Mouse (Mus musculus): ENCODE measurements around the gene Slc38a9. TPM values are rescaled to one million over a fixed set of nuclear protein-coding genes. Genes with fewer than 3 reads are reported as not detected.

Gene Slc38a9
- total and polyA plus RNA-seq, 3 experiments, result 1.6 to 89.5 (median 31.7) TPM

DNA sequence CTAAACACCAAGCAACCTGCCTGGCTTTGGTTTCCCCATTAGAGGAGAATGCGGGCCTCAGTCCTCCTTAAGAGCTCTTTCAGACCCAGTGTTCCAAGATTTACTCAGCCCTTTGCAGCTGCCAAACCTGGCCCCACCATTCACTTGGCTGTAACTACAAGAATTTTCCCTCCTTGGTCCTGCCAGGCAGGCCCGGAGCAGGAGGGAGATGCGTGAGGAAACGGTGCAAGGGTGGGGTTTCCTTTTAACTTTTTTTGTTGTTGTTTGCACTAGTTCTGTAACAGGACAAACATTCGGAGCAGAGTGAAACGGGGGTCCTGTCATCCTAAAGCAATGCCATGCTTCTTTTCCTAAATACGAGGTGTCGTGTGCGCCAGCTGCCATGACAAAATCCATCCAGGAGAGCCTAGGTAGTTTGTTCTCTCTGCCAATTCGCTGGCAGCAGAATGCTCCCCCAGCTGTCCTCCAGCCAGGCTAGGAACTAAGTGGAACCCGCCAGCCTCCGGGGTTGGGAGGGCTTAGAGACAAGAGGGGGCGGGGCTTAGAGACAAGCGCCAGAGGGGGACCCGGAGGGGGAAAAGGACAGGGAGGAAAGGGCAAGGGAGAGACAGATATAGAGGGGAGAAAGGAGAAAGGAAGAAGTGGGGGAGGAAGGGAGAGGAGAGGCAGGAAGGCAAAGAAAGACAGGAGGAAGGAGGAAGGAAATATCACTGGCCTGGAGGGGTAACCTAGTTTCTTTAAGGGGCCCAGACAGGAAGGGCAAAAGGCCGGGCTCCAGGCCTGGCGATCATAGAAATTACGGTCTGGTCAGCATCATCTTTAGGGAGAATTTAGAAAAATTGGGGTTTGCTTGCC, 91.1 kb downstream of the Slc38a9 start:
- no peaks in the 10 kb centered on the region for H3K36me3 ChIP-seq (replicated peaks)
- TF ChIP-seq CTCF (IDR thresholded peaks at IDR 0.05; ENCODE audit: low read depth, low read length), result no peak
- no peak for TF ChIP-seq GATA2 (IDR thresholded peaks at IDR 0.05; ENCODE audit: borderline replicate concordance, low read depth, low read length)
- no peak for TF ChIP-seq GATA1 (IDR thresholded peaks at IDR 0.05; ENCODE audit: borderline replicate concordance, low read length)
- TF ChIP-seq TAL1 (conservative IDR thresholded peaks at IDR 0.05; ENCODE audit: low read depth, low read length), result no peak
- no peak for TF ChIP-seq POLR2AphosphoS5 (IDR thresholded peaks at IDR 0.05; ENCODE audit: insufficient replicate concordance, low read depth, low read length)
- ATAC-seq (ENCODE audit: extremely low read depth, insufficient number of reproducible peaks, low FRiP score, poor library complexity, severe bottlenecking), result peak; percentile 38; the same call in 1 of the 2 replicates
- H3K27me3 ChIP-seq (ENCODE audit: insufficient read depth, low read length), result peaks cover 3% of the 10 kb centered on the region; the same call in 1 of the 2 replicates
- DNase-seq (ENCODE audit: low spot score), result peak; percentile 74
- peaks cover 81% of the 10 kb centered on the region for H3K4me1 ChIP-seq (ENCODE audit: insufficient read depth, low read depth, low read length)
- H3K4me3 ChIP-seq (ENCODE audit: low read depth, low read length), result peak overlapping the region; percentile 40; the same call in 1 of the 2 replicates
- no peaks in the 10 kb centered on the region for H3K9me3 ChIP-seq (replicated peaks)

GRCm38 (mm10) chr13:112752309-112752975, 91.9 kb downstream of the Slc38a9 start:
- H3K4me1 ChIP-seq (ENCODE audit: insufficient read depth, low read depth, low read length), result peaks cover 78% of the 10 kb centered on the region
- H3K27me3 ChIP-seq (ENCODE audit: insufficient read depth, low read length), result peaks cover 3% of the 10 kb centered on the region; the same call in 1 of the 2 replicates
- no peaks in the 10 kb centered on the region for H3K36me3 ChIP-seq (replicated peaks)
- H3K4me3 ChIP-seq (ENCODE audit: low read depth, low read length), result no peak overlapping the region
- TF ChIP-seq GATA1 (IDR thresholded peaks at IDR 0.05; ENCODE audit: borderline replicate concordance, low read length) (no peak), POLR2AphosphoS5 (IDR thresholded peaks at IDR 0.05; ENCODE audit: insufficient replicate concordance, low read depth, low read length) (no peak), CTCF (IDR thresholded peaks at IDR 0.05; ENCODE audit: low read depth, low read length) (no peak), GATA2 (IDR thresholded peaks at IDR 0.05; ENCODE audit: borderline replicate concordance, low read depth, low read length) (no peak), TAL1 (conservative IDR thresholded peaks at IDR 0.05; ENCODE audit: low read depth, low read length) (no peak)
- no peak for DNase-seq (ENCODE audit: low spot score)
- no peak for ATAC-seq (ENCODE audit: extremely low read depth, insufficient number of reproducible peaks, low FRiP score, poor library complexity, severe bottlenecking)
- no peaks in the 10 kb centered on the region for H3K9me3 ChIP-seq (replicated peaks)

DNA sequence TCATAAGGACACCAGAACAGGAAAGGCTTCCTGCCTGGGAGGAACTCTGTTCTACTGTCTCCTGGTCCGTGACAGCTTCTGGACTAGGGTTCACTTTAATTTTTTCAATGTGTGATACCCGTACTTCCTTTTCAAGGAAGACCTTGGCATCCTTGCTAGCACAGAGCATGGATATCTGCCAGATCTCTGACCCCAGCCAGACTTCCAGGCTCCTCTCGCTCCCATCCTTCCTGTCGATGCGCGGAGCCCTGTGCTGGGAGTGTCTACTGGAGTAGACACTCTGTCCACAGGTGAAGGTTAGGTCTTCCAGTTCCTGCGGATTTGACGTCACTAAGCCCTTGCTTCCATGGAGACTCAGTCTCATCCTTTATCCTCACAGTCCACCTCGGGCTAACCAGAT, 93.0 kb downstream of the Slc38a9 start:
- Histone ChIP-seq H3K4me3 (ENCODE audit: low read depth, low read length) (no peak overlapping the region), H3K27me3 (ENCODE audit: insufficient read depth, low read length) (peaks cover 3% of the 10 kb centered on the region; the same call in 1 of the 2 replicates), H3K9me3 (replicated peaks) (no peaks in the 10 kb centered on the region), H3K4me1 (ENCODE audit: insufficient read depth, low read depth, low read length) (peaks cover 73% of the 10 kb centered on the region), H3K36me3 (replicated peaks) (no peaks in the 10 kb centered on the region)
- ATAC-seq (ENCODE audit: extremely low read depth, insufficient number of reproducible peaks, low FRiP score, poor library complexity, severe bottlenecking) (no peak), DNase-seq (ENCODE audit: low spot score) (no peak)
- TF ChIP-seq GATA2 (IDR thresholded peaks at IDR 0.05; ENCODE audit: borderline replicate concordance, low read depth, low read length), result no peak
- TF ChIP-seq POLR2AphosphoS5 (IDR thresholded peaks at IDR 0.05; ENCODE audit: insufficient replicate concordance, low read depth, low read length), result no peak
- TF ChIP-seq CTCF (IDR thresholded peaks at IDR 0.05; ENCODE audit: low read depth, low read length), result no peak
- no peak for TF ChIP-seq TAL1 (conservative IDR thresholded peaks at IDR 0.05; ENCODE audit: low read depth, low read length)
- no peak for TF ChIP-seq GATA1 (IDR thresholded peaks at IDR 0.05; ENCODE audit: borderline replicate concordance, low read length)

DNA sequence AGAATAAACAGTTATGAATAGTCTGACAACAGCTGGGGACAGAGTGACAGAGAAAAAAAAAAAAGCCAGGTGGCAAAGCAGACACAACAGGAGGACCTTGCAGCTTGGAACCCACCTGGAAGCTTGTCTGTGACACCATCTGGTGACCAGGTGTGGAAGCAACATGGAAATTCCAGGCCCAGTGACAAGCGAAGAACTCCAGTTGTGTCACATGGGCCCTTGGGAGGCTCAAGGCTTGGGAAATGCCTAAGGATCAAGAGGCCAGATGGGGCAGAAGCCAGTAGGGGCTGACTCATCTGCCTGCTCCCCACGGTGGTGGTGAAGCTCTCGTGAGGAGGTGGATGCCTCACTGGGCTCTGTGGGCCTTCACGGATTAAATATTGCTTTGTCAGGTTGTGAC, 94.3 kb downstream of the Slc38a9 start:
- H3K4me1 ChIP-seq (ENCODE audit: insufficient read depth, low read depth, low read length), result peaks cover 73% of the 10 kb centered on the region
- no peak for TF ChIP-seq GATA1 (IDR thresholded peaks at IDR 0.05; ENCODE audit: borderline replicate concordance, low read length)
- TF ChIP-seq TAL1 (conservative IDR thresholded peaks at IDR 0.05; ENCODE audit: low read depth, low read length), result no peak
- TF ChIP-seq CTCF (IDR thresholded peaks at IDR 0.05; ENCODE audit: low read depth, low read length), result no peak
- TF ChIP-seq POLR2AphosphoS5 (IDR thresholded peaks at IDR 0.05; ENCODE audit: insufficient replicate concordance, low read depth, low read length), result no peak
- no peaks in the 10 kb centered on the region for H3K9me3 ChIP-seq (replicated peaks)
- H3K27me3 ChIP-seq (ENCODE audit: insufficient read depth, low read length), result peaks cover 3% of the 10 kb centered on the region; the same call in 1 of the 2 replicates
- no peak overlapping the region for H3K4me3 ChIP-seq (ENCODE audit: low read depth, low read length)
- ATAC-seq (ENCODE audit: extremely low read depth, insufficient number of reproducible peaks, low FRiP score, poor library complexity, severe bottlenecking) (no peak), DNase-seq (ENCODE audit: low spot score) (no peak)
- H3K36me3 ChIP-seq (replicated peaks), result no peaks in the 10 kb centered on the region

DNA sequence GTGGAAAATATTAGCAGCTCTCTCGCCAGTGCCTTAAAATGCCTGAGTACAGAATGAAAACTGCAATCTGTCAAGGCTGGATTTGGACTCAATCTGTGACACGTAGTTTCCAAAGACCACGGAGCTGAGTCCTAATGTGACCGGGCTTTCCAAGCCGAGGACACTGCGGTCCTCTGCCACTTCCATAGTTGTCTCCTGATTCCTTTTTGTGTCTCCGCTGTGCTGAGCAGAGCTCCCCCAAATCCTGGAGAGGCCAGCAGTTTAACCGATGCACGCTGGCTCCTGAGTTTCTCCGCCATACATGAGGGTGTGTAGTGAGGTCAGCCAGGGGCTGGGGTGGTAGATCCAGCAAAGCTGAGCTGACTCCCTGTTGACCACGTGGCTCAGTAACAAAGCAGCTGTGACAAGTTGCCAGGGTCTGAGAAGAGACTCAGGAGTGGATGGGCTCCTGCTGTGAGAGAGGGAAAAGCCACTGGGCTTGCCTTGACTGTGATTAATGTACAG, 95.0 kb downstream of the Slc38a9 start:
- Histone ChIP-seq H3K27me3 (ENCODE audit: insufficient read depth, low read length) (peaks cover 3% of the 10 kb centered on the region; the same call in 1 of the 2 replicates), H3K36me3 (replicated peaks) (no peaks in the 10 kb centered on the region), H3K9me3 (replicated peaks) (no peaks in the 10 kb centered on the region), H3K4me1 (ENCODE audit: insufficient read depth, low read depth, low read length) (peaks cover 74% of the 10 kb centered on the region), H3K4me3 (ENCODE audit: low read depth, low read length) (no peak overlapping the region)
- ATAC-seq (ENCODE audit: extremely low read depth, insufficient number of reproducible peaks, low FRiP score, poor library complexity, severe bottlenecking) (no peak), DNase-seq (ENCODE audit: low spot score) (no peak)
- TF ChIP-seq GATA2 (IDR thresholded peaks at IDR 0.05; ENCODE audit: borderline replicate concordance, low read depth, low read length) (no peak), TAL1 (conservative IDR thresholded peaks at IDR 0.05; ENCODE audit: low read depth, low read length) (no peak)

DNA sequence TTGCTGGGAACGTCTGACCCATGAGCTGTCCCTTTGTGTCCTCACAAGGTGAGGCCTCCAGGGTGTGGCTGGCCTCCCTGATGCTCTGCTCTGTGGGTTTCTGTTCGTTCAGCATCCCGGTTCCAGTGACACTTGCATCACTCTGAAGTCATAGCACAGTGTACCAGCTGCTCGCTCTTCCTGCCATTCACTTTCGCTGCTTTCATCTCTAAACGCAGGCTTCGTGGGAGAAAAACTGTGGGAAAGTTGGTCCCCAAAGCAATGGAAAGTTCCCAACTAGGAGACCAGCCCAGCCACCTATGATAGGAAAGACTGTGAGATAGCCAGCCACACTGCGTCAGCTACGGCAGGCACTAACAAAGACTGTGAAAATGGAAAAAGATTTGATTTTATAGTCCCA, 96.8 kb downstream of the Slc38a9 start:
- H3K9me3 ChIP-seq (replicated peaks), result no peaks in the 10 kb centered on the region
- H3K27me3 ChIP-seq (ENCODE audit: insufficient read depth, low read length), result peaks cover 3% of the 10 kb centered on the region; the same call in 1 of the 2 replicates
- H3K4me1 ChIP-seq (ENCODE audit: insufficient read depth, low read depth, low read length), result peaks cover 71% of the 10 kb centered on the region
- no peaks in the 10 kb centered on the region for H3K36me3 ChIP-seq (replicated peaks)
- ATAC-seq (ENCODE audit: extremely low read depth, insufficient number of reproducible peaks, low FRiP score, poor library complexity, severe bottlenecking) (no peak), DNase-seq (ENCODE audit: low spot score) (no peak)
- TF ChIP-seq GATA2 (IDR thresholded peaks at IDR 0.05; ENCODE audit: borderline replicate concordance, low read depth, low read length) (no peak), TAL1 (conservative IDR thresholded peaks at IDR 0.05; ENCODE audit: low read depth, low read length) (no peak), POLR2AphosphoS5 (IDR thresholded peaks at IDR 0.05; ENCODE audit: insufficient replicate concordance, low read depth, low read length) (no peak), CTCF (IDR thresholded peaks at IDR 0.05; ENCODE audit: low read depth, low read length) (no peak), GATA1 (IDR thresholded peaks at IDR 0.05; ENCODE audit: borderline replicate concordance, low read length) (no peak)
- no peak overlapping the region for H3K4me3 ChIP-seq (ENCODE audit: low read depth, low read length)
